Mouse (Mus musculus) kidney, adult 2 months (tissue): ENCODE measurements around the gene Kank1. TPM values are rescaled to one million over a fixed set of nuclear protein-coding genes. Genes with fewer than 3 reads are reported as not detected.

Source experiments
- DNase-seq: peaks from one replicate; pipeline ENCODE4 v3.0.0; 2021
- H3K27ac ChIP-seq: fragments of 200-500 bp; 2 replicates; pipeline ENCODE4 v1.5.1; 2012; ENCODE audit warnings: low read depth, low read length, control low read depth, inconsistent platforms; ENCODE audit not compliant: insufficient read depth
- H3K27me3 ChIP-seq: fragments of 200-500 bp; replicated peaks from 2 replicates; pipeline ENCODE4 v1.6.1; 2012; ENCODE audit warnings: mild to moderate bottlenecking, moderate library complexity, low read length, inconsistent platforms; ENCODE audit not compliant: control insufficient read depth, insufficient read depth
- H3K36me3 ChIP-seq: fragments of 200-500 bp; 2 replicates; pipeline ENCODE4 v1.6.1; 2012; ENCODE audit warnings: mild to moderate bottlenecking, moderate library complexity, low read length, inconsistent platforms; ENCODE audit not compliant: control insufficient read depth, insufficient read depth
- H3K4me1 ChIP-seq: fragments of 200-500 bp; 2 replicates; pipeline ENCODE4 v1.6.1; 2011; ENCODE audit warnings: low read length; ENCODE audit not compliant: control insufficient read depth, insufficient read depth
- H3K4me3 ChIP-seq: fragments of 200-500 bp; 2 replicates; pipeline ENCODE4 v1.5.1; 2011; ENCODE audit warnings: mild to moderate bottlenecking, low read depth, low read length, control low read depth; ENCODE audit not compliant: insufficient read depth
- CTCF ChIP-seq: fragments of 200-500 bp; conservative IDR thresholded peaks from 2 replicates; pipeline ENCODE4 v1.5.1; 2011; ENCODE audit warnings: low read depth, mild to moderate bottlenecking, control low read depth, low read length, moderate library complexity, mixed read lengths; ENCODE audit not compliant: insufficient read depth, insufficient read length
- POLR2A ChIP-seq: fragments of 200-500 bp; IDR thresholded peaks from one replicate; pipeline ENCODE4 v1.6.1; 2011; ENCODE audit warnings: low read depth, low read length, control low read depth
- WGBS: fragments of 180-500 bp; shearing (Covaris S2); methylation state at CpG from one replicate; pipeline ENCODE4 v1.1.7; 2018; 5-methylcytosine and 5-hydroxymethylcytosine counted together
- polyA plus RNA-seq: library from polyadenylated mRNA; depleted of rRNA; stranded (reverse); fragments of >200 nt; gene quantifications from 2 replicates; pipeline ENCODE4 v1.2.3, GENCODE M21; 2012

The Kank1 gene
- polyA plus RNA-seq, 1 experiment: 56.0 TPM

DNA sequence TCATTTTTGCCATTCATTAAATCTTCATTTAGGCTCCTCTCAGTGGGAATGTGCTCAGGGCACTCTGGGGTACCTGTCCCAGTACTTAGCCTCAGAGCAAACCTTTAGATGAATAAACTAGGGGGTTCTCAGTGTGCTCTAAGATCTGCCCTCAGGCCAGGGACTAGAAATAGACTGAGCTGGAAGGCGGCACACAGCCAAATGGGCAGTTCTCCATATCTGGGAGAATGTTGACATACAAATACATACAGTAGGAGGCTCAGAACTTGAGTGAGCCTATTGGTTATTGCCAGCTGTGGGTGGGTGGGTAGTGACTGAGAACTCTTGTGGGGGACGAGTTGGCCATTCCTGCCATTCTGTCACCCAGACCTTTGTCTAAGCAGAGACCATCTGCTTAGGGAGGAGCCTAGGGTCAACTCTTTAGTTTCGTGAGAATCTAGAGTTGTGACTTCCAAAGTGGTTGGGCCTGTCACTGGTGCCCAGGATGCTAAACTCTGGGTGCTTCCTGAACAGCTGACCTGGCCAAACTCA is 14.9 kb downstream of the Kank1 start:
- no peak for DNase-seq

GRCm38 (mm10) chr19:25253198-25253597 is 16.4 kb downstream of the Kank1 start:
- TF ChIP-seq CTCF: no peak
- no peak for TF ChIP-seq POLR2A
- Histone ChIP-seq H3K4me3 (no peak overlapping the region), H3K4me1 (peaks cover 8% of the 10 kb centered on the region; the same call in 1 of the 2 replicates), H3K27me3 (no peaks in the 10 kb centered on the region), H3K36me3 (no peaks in the 10 kb centered on the region), H3K27ac (peak overlapping the region; percentile 61)
- DNase-seq: no peak
- 82% methylated on average over 6 of the region's 6 CpGs for WGBS

More for the DNA sequence above, 14.9 kb downstream of the Kank1 start:
- Histone ChIP-seq H3K4me3 (no peak overlapping the region), H3K36me3 (no peaks in the 10 kb centered on the region), H3K4me1 (peaks cover 7% of the 10 kb centered on the region; the same call in 1 of the 2 replicates), H3K27ac (peak overlapping the region; percentile 12), H3K27me3 (no peaks in the 10 kb centered on the region)
- 66% methylated on average over 3 of the region's 3 CpGs for WGBS
- TF ChIP-seq POLR2A (no peak), CTCF (no peak)

DNA sequence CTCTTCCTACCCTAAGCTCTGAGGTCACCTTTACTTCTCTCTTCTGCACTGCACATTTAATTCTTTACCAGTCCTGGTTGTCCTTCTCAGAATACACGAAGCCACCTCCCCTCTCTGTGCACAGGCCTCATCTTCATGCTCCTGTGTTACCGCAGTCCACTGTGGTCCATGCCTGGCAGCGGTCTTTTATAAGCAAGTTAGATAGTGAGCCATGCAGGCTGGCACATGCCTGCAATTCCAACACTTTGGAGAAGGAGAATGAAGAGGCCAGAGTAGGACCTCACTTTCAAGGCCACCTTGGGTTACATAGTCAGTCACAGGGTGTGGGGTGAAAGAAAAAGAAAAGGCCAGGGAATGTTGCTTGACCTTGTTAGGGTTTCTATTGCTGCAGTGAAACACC is 16.9 kb downstream of the Kank1 start:
- Histone ChIP-seq H3K36me3 (no peaks in the 10 kb centered on the region), H3K4me3 (no peak overlapping the region), H3K27me3 (no peaks in the 10 kb centered on the region), H3K27ac (peak overlapping the region; percentile 61), H3K4me1 (peaks cover 11% of the 10 kb centered on the region; the same call in 1 of the 2 replicates)
- TF ChIP-seq POLR2A (no peak), CTCF (no peak)
- 76% methylated on average over 3 of the region's 3 CpGs for whole genome bisulfite sequencing
- DNase-seq: no peak

DNA sequence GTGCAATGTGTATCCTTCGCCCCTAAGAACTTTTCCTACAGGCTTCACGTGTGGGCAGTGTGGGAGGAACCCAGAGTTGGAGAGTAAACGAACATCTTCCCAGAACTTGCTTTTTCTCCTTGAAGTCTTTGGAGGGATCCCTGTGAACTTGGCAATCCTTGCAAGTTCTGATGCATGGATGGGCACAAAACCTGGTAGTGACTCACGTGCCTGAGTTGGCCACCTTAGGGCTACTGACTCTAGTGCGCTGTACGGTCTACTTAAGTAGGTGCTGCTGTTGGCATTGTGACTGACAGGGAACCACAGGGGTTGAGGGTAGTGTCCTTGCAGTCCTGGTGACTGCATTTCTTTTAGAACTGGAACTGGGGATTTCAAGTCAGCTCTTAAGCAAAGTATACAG is 21.5 kb downstream of the Kank1 start:
- Histone ChIP-seq H3K27me3 (no peaks in the 10 kb centered on the region), H3K4me3 (no peak overlapping the region), H3K36me3 (no peaks in the 10 kb centered on the region), H3K27ac (no peak overlapping the region), H3K4me1 (peaks cover 4% of the 10 kb centered on the region; the same call in 1 of the 2 replicates)
- TF ChIP-seq POLR2A (no peak), CTCF (no peak)
- WGBS: 42% methylated on average over 6 of the region's 6 CpGs
- DNase-seq: peak; percentile 58

- 50% methylated on average over 9 of the region's 9 CpGs for WGBS
- Histone ChIP-seq H3K36me3 (no peaks in the 10 kb centered on the region), H3K27ac (no peak overlapping the region), H3K27me3 (no peaks in the 10 kb centered on the region), H3K4me3 (no peak overlapping the region), H3K4me1 (peaks cover 19% of the 10 kb centered on the region; the same call in 1 of the 2 replicates)
- DNase-seq: peak; percentile 83
- TF ChIP-seq CTCF: no peak
- TF ChIP-seq POLR2A: no peak
These were observed 29.4 kb downstream of the Kank1 start for GRCm38 (mm10) chr19:25266181-25266580.

- no peak overlapping the region for H3K4me3 ChIP-seq
- DNase-seq: peak; percentile 43
- no peaks in the 10 kb centered on the region for H3K36me3 ChIP-seq
- TF ChIP-seq CTCF: no peak
- no peak for TF ChIP-seq POLR2A
- no peaks in the 10 kb centered on the region for H3K27me3 ChIP-seq
- H3K27ac ChIP-seq: peak overlapping the region; percentile 56
- 34% methylated on average over 6 of the region's 6 CpGs for WGBS
- H3K4me1 ChIP-seq: peaks cover 19% of the 10 kb centered on the region; the same call in 1 of the 2 replicates
These were observed 30.5 kb downstream of the Kank1 start for GRCm38 (mm10) chr19:25267247-25267646.

GRCm38 (mm10) chr19:25268532-25268931 is 31.8 kb downstream of the Kank1 start:
- TF ChIP-seq POLR2A (no peak), CTCF (no peak)
- no peak overlapping the region for H3K4me3 ChIP-seq
- H3K36me3 ChIP-seq: no peaks in the 10 kb centered on the region
- H3K27me3 ChIP-seq: no peaks in the 10 kb centered on the region
- DNase-seq: peak; percentile 95
- WGBS: 33% methylated on average over 6 of the region's 6 CpGs
- peak overlapping the region; percentile 5 for H3K27ac ChIP-seq
- H3K4me1 ChIP-seq: peaks cover 19% of the 10 kb centered on the region; the same call in 1 of the 2 replicates
